Mouse (Mus musculus) CH12.LX (cell line): ENCODE measurements around the gene Ccdc167. TPM values are rescaled to one million over a fixed set of nuclear protein-coding genes. Genes with fewer than 3 reads are reported as not detected.

ENCODE experiments used
- DNase-seq: peaks from one replicate; pipeline ENCODE4 v3.0.0-alpha.2; 2013; ENCODE audit errors: extremely low read depth
- H3K27ac ChIP-seq: 2 replicates; pipeline ENCODE4 v1.5.1; 2012; ENCODE audit warnings: low read depth, mild to moderate bottlenecking, control low read depth, moderate library complexity; ENCODE audit not compliant: insufficient read depth
- H3K27me3 ChIP-seq: replicated peaks from 2 replicates; pipeline ENCODE3; 2012; ENCODE audit warnings: inconsistent platforms
- H3K36me3 ChIP-seq, 2 experiments: replicated peaks in 1 of 2; 2 replicates each; pipeline versions ENCODE3 to v1.6.1; 2012; ENCODE audit warnings: inconsistent platforms in 1 of 2, low read length in 1 of 2, mild to moderate bottlenecking in 1 of 2, mixed read lengths in 1 of 2, moderate library complexity in 1 of 2; ENCODE audit not compliant: control insufficient read depth in 1 of 2, insufficient read depth in 1 of 2
- H3K4me1 ChIP-seq, 2 experiments: 2 replicates each; pipeline ENCODE4 v1.6.1; 2012; ENCODE audit warnings: inconsistent platforms in 1 of 2, moderate library complexity in 1 of 2; ENCODE audit not compliant: insufficient read depth in 2 of 2, control insufficient read depth in 1 of 2
- H3K4me2 ChIP-seq: 2 replicates; pipeline ENCODE4 v1.6.1; 2012; ENCODE audit warnings: low read depth, mild to moderate bottlenecking, control low read depth; ENCODE audit not compliant: poor library complexity, insufficient read depth, severe bottlenecking
- H3K4me3 ChIP-seq, 3 experiments: fragments of 150-350 bp in 1 of 3; sonication (generic) in 1 of 3; replicated peaks in 1 of 3; 2 replicates each; pipeline versions ENCODE3 to v1.5.1; 2011 to 2012; ENCODE audit warnings: low read depth in 2 of 3, low read length in 2 of 3, mild to moderate bottlenecking in 2 of 3, moderate library complexity in 2 of 3, control low read depth in 1 of 3, improper control_type of control experiment in 1 of 3, inconsistent platforms in 1 of 3, mixed read lengths in 1 of 3; ENCODE audit not compliant: poor library complexity in 1 of 3
- H3K79me2 ChIP-seq: replicated peaks from 2 replicates; pipeline ENCODE4 v1.6.1; 2012; ENCODE audit warnings: mild to moderate bottlenecking, moderate library complexity; ENCODE audit not compliant: control insufficient read depth, poor library complexity, insufficient read depth, severe bottlenecking; ENCODE audit errors: extremely low read depth
- H3K9ac ChIP-seq: 2 replicates; pipeline ENCODE4 v1.6.1; 2012; ENCODE audit warnings: low read depth, mild to moderate bottlenecking, control low read depth, moderate library complexity; ENCODE audit not compliant: insufficient read depth
- H3K9me3 ChIP-seq: replicated peaks from 2 replicates; pipeline ENCODE3; 2012; ENCODE audit warnings: low read length, inconsistent platforms, mixed read lengths
- CHD2 ChIP-seq: IDR thresholded peaks from 2 replicates; pipeline ENCODE4 v1.6.1; 2011; ENCODE audit warnings: low read length, improper control_type of control experiment
- CTCF ChIP-seq, 2 experiments: IDR thresholded peaks in 1 of 2; conservative IDR thresholded peaks in 1 of 2; 2 replicates each; pipeline ENCODE4 v1.5.1; 2011 to 2012; ENCODE audit warnings: low read depth in 2 of 2, low read length in 2 of 2, improper control_type of control experiment in 1 of 2, inconsistent platforms in 1 of 2, mild to moderate bottlenecking in 1 of 2, moderate library complexity in 1 of 2
- ELF1 ChIP-seq: IDR thresholded peaks from 2 replicates; pipeline ENCODE4 v1.6.1; 2014; ENCODE audit warnings: low read depth, mild to moderate bottlenecking, inconsistent platforms, low read length, improper control_type of control experiment
- EP300 ChIP-seq: IDR thresholded peaks from 2 replicates; pipeline ENCODE4 v1.6.1; 2011; ENCODE audit warnings: low read length, improper control_type of control experiment
- GABPA ChIP-seq: IDR thresholded peaks from 2 replicates; pipeline ENCODE4 v1.6.1; 2012; ENCODE audit warnings: low read depth, low read length, improper control_type of control experiment, inconsistent platforms; ENCODE audit not compliant: insufficient replicate concordance
- HCFC1 ChIP-seq: IDR thresholded peaks from 2 replicates; pipeline ENCODE4 v1.6.1; 2012; ENCODE audit warnings: low read depth, mild to moderate bottlenecking, inconsistent platforms, low read length, improper control_type of control experiment
- MAFK ChIP-seq: IDR thresholded peaks from 2 replicates; pipeline ENCODE4 v1.6.1; 2011; ENCODE audit warnings: low read length, improper control_type of control experiment; ENCODE audit not compliant: insufficient replicate concordance
- MAX ChIP-seq: IDR thresholded peaks from 2 replicates; pipeline ENCODE4 v1.6.1; 2011; ENCODE audit warnings: low read length, improper control_type of control experiment
- MAZ ChIP-seq: IDR thresholded peaks from 2 replicates; pipeline ENCODE4 v1.6.1; 2012; ENCODE audit warnings: low read depth, mild to moderate bottlenecking, inconsistent platforms, low read length, improper control_type of control experiment, moderate library complexity
- MXI1 ChIP-seq: IDR thresholded peaks from 2 replicates; pipeline ENCODE4 v1.6.1; 2011; ENCODE audit warnings: mild to moderate bottlenecking, low read depth, low read length, improper control_type of control experiment
- MYC ChIP-seq: IDR thresholded peaks from 2 replicates; pipeline ENCODE4 v1.6.1; 2011; ENCODE audit warnings: low read depth, mild to moderate bottlenecking, improper control_type of control experiment, low read length
- NELFE ChIP-seq: IDR thresholded peaks from 2 replicates; pipeline ENCODE4 v1.6.1; 2011; ENCODE audit warnings: low read depth, low read length, improper control_type of control experiment
- PAX5 ChIP-seq: IDR thresholded peaks from 2 replicates; pipeline ENCODE4 v1.6.1; 2012; ENCODE audit warnings: low read length, inconsistent platforms, mixed read lengths
- RAD21 ChIP-seq: IDR thresholded peaks from 2 replicates; pipeline ENCODE4 v1.6.1; 2011; ENCODE audit warnings: low read depth, mild to moderate bottlenecking, low read length, improper control_type of control experiment, moderate library complexity
- SMC3 ChIP-seq: IDR thresholded peaks from 2 replicates; pipeline ENCODE4 v1.6.1; 2011; ENCODE audit warnings: low read depth, low read length, improper control_type of control experiment
- TBP ChIP-seq: conservative IDR thresholded peaks from 2 replicates; pipeline ENCODE4 v1.6.1; 2011; ENCODE audit warnings: low read depth, low read length, improper control_type of control experiment
- USF1 ChIP-seq: IDR thresholded peaks from 2 replicates; pipeline ENCODE4 v1.6.1; 2014; ENCODE audit warnings: low read depth, mild to moderate bottlenecking, inconsistent platforms, low read length, improper control_type of control experiment
- ZC3H11A ChIP-seq: IDR thresholded peaks from 2 replicates; pipeline ENCODE4 v1.6.1; 2012; ENCODE audit warnings: low read depth, mild to moderate bottlenecking, inconsistent platforms, low read length, improper control_type of control experiment
- ZNF384 ChIP-seq: IDR thresholded peaks from 2 replicates; pipeline ENCODE4 v1.6.1; 2012; ENCODE audit warnings: low read depth, low read length, improper control_type of control experiment, inconsistent platforms
- dilution Hi-C: fragments of 300-500 bp; cut with MboI; formaldehyde crosslinking; loops from 2 replicates; pipeline ENCODE4 v1.14.3; 2020; ENCODE audit warnings: low sequenced_read_pairs; ENCODE audit not compliant: extremely low pct_unique_long_range_greater_than_20kb, extremely low pct_ligation_motif_present
- in situ Hi-C: fragments of 300-500 bp; cut with MboI; formaldehyde crosslinking; loops from 3 replicates; pipeline ENCODE4 v1.14.3; 2019; ENCODE audit warnings: low sequenced_read_pairs, low pct_ligation_motif_present, low pct_unique_long_range_greater_than_20kb, mixed read lengths
- polyA plus RNA-seq: library from polyadenylated mRNA; unstranded; fragments of >175 nt; gene quantifications from 2 replicates; pipeline ENCODE4 v1.2.1, GENCODE M21; 2012; ENCODE audit warnings: low read depth; ENCODE audit not compliant: insufficient read length
- total RNA-seq, 2 experiments: library from RNA; depleted of rRNA; stranded (reverse); fragments of 300-350 nt in 1 of 2; fragments of >200 nt in 1 of 2; gene quantifications; 2 replicates each; pipeline ENCODE4 v1.2.3; 2012 to 2014

The Ccdc167 gene
- total and polyA plus RNA-seq, 3 experiments, result 8.8 to 18.7 (median 12.0) TPM

- H3K4me3 ChIP-seq, result no peak overlapping the region
- peaks cover 4 to 10% of the 10 kb centered on the region in 2 experiments; a peak in 3 of 4 replicates for H3K4me1 ChIP-seq
- in situ Hi-C loops (no loop called here), dilution Hi-C loops (no loop called here)
- H3K27me3 ChIP-seq, result peaks cover 2% of the 10 kb centered on the region
- no peak for TF ChIP-seq MAFK
- no peak for TF ChIP-seq SMC3
- no peak for TF ChIP-seq MAZ
- no peak for TF ChIP-seq ZNF384
- H3K27ac ChIP-seq, result no peak overlapping the region
- no peaks in the 10 kb centered on the region for H3K79me2 ChIP-seq
- no peak overlapping the region for H3K4me2 ChIP-seq
- no peak overlapping the region for H3K9ac ChIP-seq
- no peak for DNase-seq
- peaks cover 4% of the 10 kb centered on the region for H3K9me3 ChIP-seq
- H3K36me3 ChIP-seq, result no peaks in the 10 kb centered on the region
Observed at GRCm38 (mm10) chr17:29737849-29738804, 21.3 kb upstream of the Ccdc167 start.

GRCm38 (mm10) chr17:29736448-29737014 is 19.7 kb upstream of the Ccdc167 start:
- peaks cover 12% of the 10 kb centered on the region for H3K9me3 ChIP-seq
- DNase-seq, result no peak
- in situ Hi-C loops, result no loop called here
- TF ChIP-seq ZNF384 (no peak), USF1 (no peak), ZC3H11A (no peak), PAX5 (no peak), CTCF (conservative IDR thresholded peaks at IDR 0.05 in 1 of 2, IDR thresholded peaks at IDR 0.05 in 1 of 2; ENCODE audit: low read depth in 2 of 2, low read length in 2 of 2) (no peak), RAD21 (no peak)
- TF ChIP-seq, all 38 proteins: peak for 0
- H3K4me2 ChIP-seq, result no peak overlapping the region
- H3K9ac ChIP-seq, result no peak overlapping the region
- H3K36me3 ChIP-seq, result no peaks in the 10 kb centered on the region
- dilution Hi-C loops, result no loop called here
- H3K4me1 ChIP-seq, result peaks cover 6 to 21% of the 10 kb centered on the region in 2 experiments
- H3K27me3 ChIP-seq, result peaks cover 2% of the 10 kb centered on the region
- no peak overlapping the region for H3K4me3 ChIP-seq
- H3K27ac ChIP-seq, result no peak overlapping the region
- H3K79me2 ChIP-seq, result no peaks in the 10 kb centered on the region

GRCm38 (mm10) chr17:29732522-29732921 is 15.7 kb upstream of the Ccdc167 start:
- Histone ChIP-seq H3K36me3 (no peaks in the 10 kb centered on the region), H3K27ac (no peak overlapping the region), H3K9me3 (peaks cover 12% of the 10 kb centered on the region), H3K27me3 (no peaks in the 10 kb centered on the region), H3K4me3 (no peak overlapping the region), H3K79me2 (no peaks in the 10 kb centered on the region), H3K9ac (no peak overlapping the region), H3K4me1 (peaks cover 15 to 43% of the 10 kb centered on the region in 2 experiments), H3K4me2 (no peak overlapping the region)
- DNase-seq, result no peak
- TF ChIP-seq ELF1 (no peak), CHD2 (no peak), HCFC1 (no peak), MAX (no peak), TBP (no peak), ZC3H11A (no peak), EP300 (no peak), CTCF (conservative IDR thresholded peaks at IDR 0.05 in 1 of 2, IDR thresholded peaks at IDR 0.05 in 1 of 2; ENCODE audit: low read depth in 2 of 2, low read length in 2 of 2) (no peak), MXI1 (no peak), NELFE (no peak), MYC (no peak), GABPA (no peak), PAX5 (no peak), RAD21 (no peak)
- dilution Hi-C loops, result no loop called here
- in situ Hi-C loops, result no loop called here
